Mouse (Mus musculus): ENCODE measurements around the gene Ppp1cc.

- no peak for TF ChIP-seq CTCF (IDR thresholded peaks at IDR 0.05; ENCODE audit: extremely low read depth, insufficient read length, insufficient replicate concordance, low read depth, low read length)
- TF ChIP-seq POLR2A (IDR thresholded peaks at IDR 0.05; ENCODE audit: low read depth, low read length), result no peak
Observed at GRCm38 (mm10) chr5:122132167-122133049, 25.7 kb upstream of the Ppp1cc start.

All from small intestine, adult 2 months (tissue).